Mouse (Mus musculus): ENCODE results near the gene Trabd2b. TPM values are rescaled to one million over a fixed set of nuclear protein-coding genes. Genes with fewer than 3 reads are reported as not detected.

The Trabd2b gene
- polyA plus RNA-seq, 1 experiment from 2014 or later: 0.93 TPM

GRCm38 (mm10) chr4:114454495-114455186 is 48.1 kb downstream of the Trabd2b start:
- no peaks in the 10 kb centered on the region for H3K4me1 ChIP-seq (replicated peaks)
- no peak for ATAC-seq (ENCODE audit: low FRiP score, low read depth)
- 78% methylated on average over 3 of the region's 3 CpGs for WGBS

GRCm38 (mm10) chr4:114457111-114457510 is 50.6 kb downstream of the Trabd2b start:
- Histone ChIP-seq H3K4me2 (no peak overlapping the region), H3K36me3 (no peaks in the 10 kb centered on the region), H3K9me3 (no peaks in the 10 kb centered on the region), H3K4me3 (no peak overlapping the region), H3K27ac (replicated peaks) (no peak overlapping the region), H3K9ac (no peak overlapping the region), H3K4me1 (replicated peaks) (no peaks in the 10 kb centered on the region), H3K27me3 (no peaks in the 10 kb centered on the region)
- 93% methylated on average over 2 of the region's 2 CpGs for WGBS
- ATAC-seq (ENCODE audit: low FRiP score, low read depth): no peak

More at GRCm38 (mm10) chr4:114454495-114455186, 48.1 kb downstream of the Trabd2b start:
- Histone ChIP-seq H3K9me3 (no peaks in the 10 kb centered on the region), H3K4me3 (no peak overlapping the region), H3K27me3 (no peaks in the 10 kb centered on the region), H3K27ac (replicated peaks) (no peak overlapping the region), H3K9ac (no peak overlapping the region), H3K36me3 (no peaks in the 10 kb centered on the region), H3K4me2 (no peak overlapping the region)

- H3K4me1 ChIP-seq (replicated peaks): no peaks in the 10 kb centered on the region
- no peaks in the 10 kb centered on the region for H3K9me3 ChIP-seq
- peak; percentile 72; the same call in 1 of the 2 replicates for ATAC-seq (ENCODE audit: low FRiP score, low read depth)
- H3K4me3 ChIP-seq: no peak overlapping the region
- no peaks in the 10 kb centered on the region for H3K27me3 ChIP-seq
- no peak overlapping the region for H3K9ac ChIP-seq
- WGBS: 26% methylated on average over 5 of the region's 5 CpGs
- H3K36me3 ChIP-seq: no peaks in the 10 kb centered on the region
- H3K4me2 ChIP-seq: no peak overlapping the region
- H3K27ac ChIP-seq (replicated peaks): no peak overlapping the region
Measured at GRCm38 (mm10) chr4:114459591-114459990, 53.1 kb downstream of the Trabd2b start.

GRCm38 (mm10) chr4:114460401-114460800 is 53.9 kb downstream of the Trabd2b start:
- Histone ChIP-seq H3K36me3 (no peaks in the 10 kb centered on the region), H3K4me3 (no peak overlapping the region), H3K4me2 (no peak overlapping the region), H3K9ac (no peak overlapping the region), H3K4me1 (replicated peaks) (no peaks in the 10 kb centered on the region), H3K27ac (replicated peaks) (no peak overlapping the region), H3K27me3 (no peaks in the 10 kb centered on the region), H3K9me3 (no peaks in the 10 kb centered on the region)
- WGBS: 80% methylated on average over 5 of the region's 5 CpGs
- no peak for ATAC-seq (ENCODE audit: low FRiP score, low read depth)

GRCm38 (mm10) chr4:114461093-114461492 is 54.6 kb downstream of the Trabd2b start:
- WGBS: 82% methylated on average over 5 of the region's 5 CpGs
- Histone ChIP-seq H3K9ac (no peak overlapping the region), H3K27me3 (no peaks in the 10 kb centered on the region), H3K27ac (replicated peaks) (no peak overlapping the region), H3K4me2 (no peak overlapping the region), H3K4me1 (replicated peaks) (no peaks in the 10 kb centered on the region), H3K36me3 (no peaks in the 10 kb centered on the region), H3K4me3 (no peak overlapping the region), H3K9me3 (no peaks in the 10 kb centered on the region)
- peak; percentile 38; the same call in 1 of the 2 replicates for ATAC-seq (ENCODE audit: low FRiP score, low read depth)

- no peak for ATAC-seq (ENCODE audit: low FRiP score, low read depth)
- Histone ChIP-seq H3K4me2 (no peak overlapping the region), H3K36me3 (no peaks in the 10 kb centered on the region), H3K4me1 (replicated peaks) (peaks cover 7% of the 10 kb centered on the region; the same call in 1 of the 2 replicates), H3K9me3 (no peaks in the 10 kb centered on the region), H3K27me3 (no peaks in the 10 kb centered on the region), H3K27ac (replicated peaks) (no peak overlapping the region), H3K9ac (no peak overlapping the region), H3K4me3 (no peak overlapping the region)
- WGBS: 51% methylated on average over 2 of the region's 2 CpGs
Measured at GRCm38 (mm10) chr4:114465641-114466040, 59.1 kb downstream of the Trabd2b start.

- no peak overlapping the region for H3K27ac ChIP-seq (replicated peaks)
- H3K4me1 ChIP-seq (replicated peaks): peaks cover 7% of the 10 kb centered on the region; the same call in 1 of the 2 replicates
- H3K9me3 ChIP-seq: no peaks in the 10 kb centered on the region
- no peaks in the 10 kb centered on the region for H3K36me3 ChIP-seq
- no peaks in the 10 kb centered on the region for H3K27me3 ChIP-seq
- H3K9ac ChIP-seq: no peak overlapping the region
- no peak for ATAC-seq (ENCODE audit: low FRiP score, low read depth)
- H3K4me3 ChIP-seq: no peak overlapping the region
- no peak overlapping the region for H3K4me2 ChIP-seq
- WGBS: 53% methylated on average over 6 of the region's 6 CpGs
Measured at GRCm38 (mm10) chr4:114467371-114468094, 61.0 kb downstream of the Trabd2b start.

- Histone ChIP-seq H3K4me1 (replicated peaks) (peaks cover 7% of the 10 kb centered on the region; the same call in 1 of the 2 replicates), H3K4me2 (no peak overlapping the region), H3K36me3 (no peaks in the 10 kb centered on the region), H3K9ac (no peak overlapping the region), H3K27ac (replicated peaks) (no peak overlapping the region), H3K4me3 (no peak overlapping the region), H3K27me3 (no peaks in the 10 kb centered on the region), H3K9me3 (no peaks in the 10 kb centered on the region)
- no peak; the same call in 1 of the 2 replicates for ATAC-seq (ENCODE audit: low FRiP score, low read depth)
- 48% methylated on average over 7 of the region's 7 CpGs for WGBS
Measured at GRCm38 (mm10) chr4:114468095-114468429, 61.5 kb downstream of the Trabd2b start.

- no peak overlapping the region for H3K27ac ChIP-seq (replicated peaks)
- no peak overlapping the region for H3K9ac ChIP-seq
- H3K4me3 ChIP-seq: no peak overlapping the region
- H3K4me1 ChIP-seq (replicated peaks): peaks cover 7% of the 10 kb centered on the region; the same call in 1 of the 2 replicates
- H3K27me3 ChIP-seq: no peaks in the 10 kb centered on the region
- WGBS: 31% methylated on average over 1 of the region's 1 CpGs
- H3K36me3 ChIP-seq: no peaks in the 10 kb centered on the region
- H3K4me2 ChIP-seq: no peak overlapping the region
- H3K9me3 ChIP-seq: no peaks in the 10 kb centered on the region
- ATAC-seq (ENCODE audit: low FRiP score, low read depth): no peak
Measured at GRCm38 (mm10) chr4:114469881-114470280, 63.4 kb downstream of the Trabd2b start.

- Histone ChIP-seq H3K4me1 (replicated peaks) (peaks cover 12% of the 10 kb centered on the region), H3K4me2 (no peak overlapping the region), H3K4me3 (no peak overlapping the region), H3K36me3 (no peaks in the 10 kb centered on the region), H3K27ac (replicated peaks) (no peak overlapping the region), H3K9ac (no peak overlapping the region), H3K9me3 (no peaks in the 10 kb centered on the region), H3K27me3 (no peaks in the 10 kb centered on the region)
- 81% methylated on average over 5 of the region's 5 CpGs for WGBS
- no peak for ATAC-seq (ENCODE audit: low FRiP score, low read depth)
Measured at GRCm38 (mm10) chr4:114472143-114472542, 65.6 kb downstream of the Trabd2b start.

GRCm38 (mm10) chr4:114476316-114476715 is 69.8 kb downstream of the Trabd2b start:
- no peaks in the 10 kb centered on the region for H3K9me3 ChIP-seq
- H3K9ac ChIP-seq: no peak overlapping the region
- no peak overlapping the region for H3K27ac ChIP-seq (replicated peaks)
- no peak overlapping the region for H3K4me2 ChIP-seq
- ATAC-seq (ENCODE audit: low FRiP score, low read depth): no peak
- H3K27me3 ChIP-seq: no peaks in the 10 kb centered on the region
- WGBS: 85% methylated on average over 3 of the region's 3 CpGs
- H3K4me1 ChIP-seq (replicated peaks): peaks cover 13% of the 10 kb centered on the region
- H3K36me3 ChIP-seq: no peaks in the 10 kb centered on the region
- H3K4me3 ChIP-seq: no peak overlapping the region

GRCm38 (mm10) chr4:114477082-114477771 is 70.7 kb downstream of the Trabd2b start:
- Histone ChIP-seq H3K9me3 (no peaks in the 10 kb centered on the region), H3K36me3 (no peaks in the 10 kb centered on the region), H3K9ac (no peak overlapping the region), H3K4me1 (replicated peaks) (peaks cover 13% of the 10 kb centered on the region), H3K27ac (replicated peaks) (no peak overlapping the region), H3K4me3 (no peak overlapping the region), H3K27me3 (no peaks in the 10 kb centered on the region), H3K4me2 (no peak overlapping the region)
- 34% methylated on average over 11 of the region's 11 CpGs for WGBS
- peak; percentile 78 for ATAC-seq (ENCODE audit: low FRiP score, low read depth)
